Mouse (Mus musculus) regulatory T cell (primary cell): ENCODE data around the gene Gm20916.
"Not testable (repeated sequence)": the region's sequence is repeated elsewhere in the genome, so short reads cannot be mapped to it uniquely, and the experiment has no call there.

ENCODE experiments used
- in situ Hi-C: fragments of 300-600 bp; cut with MboI, MseI; formaldehyde crosslinking; loops from one replicate; pipeline ENCODE4 v1.15.1; 2025; ENCODE audit warnings: high pct_unique_total_duplicates

The Gm20916 gene

DNA sequence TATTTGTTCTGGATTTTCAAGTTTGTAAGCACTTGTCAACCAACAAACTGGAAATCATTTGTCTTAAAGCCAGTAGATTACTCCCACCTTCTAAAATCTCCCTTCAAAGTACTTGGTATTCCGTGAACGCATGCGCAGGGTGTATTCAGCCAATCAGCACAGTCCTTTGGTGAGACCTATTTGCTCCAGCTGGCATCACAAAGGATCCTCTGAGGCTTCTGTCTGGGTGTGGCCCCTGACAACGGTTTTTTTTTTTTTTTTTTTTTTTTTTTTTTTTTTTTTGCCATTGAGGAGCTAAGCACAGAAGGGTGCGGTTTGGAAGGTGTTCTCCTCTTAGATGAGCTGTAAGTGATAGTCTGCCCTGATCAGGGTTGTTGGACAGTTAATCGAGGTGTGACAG lies at the start of gene Gm20916:
TSS of gene Gm20916 (plus strand) at position 301 of the 400 bp plus-strand sequence.
- in situ Hi-C loops: not testable (repeated sequence)
